Mouse (Mus musculus) embryonic facial prominence, embryonic 10.5 days (tissue): ENCODE data around the gene Rab9. TPM values are rescaled to one million over a fixed set of nuclear protein-coding genes. Genes with fewer than 3 reads are reported as not detected.

Experiments used
- DNase-seq: peaks from one replicate; pipeline ENCODE4 v3.0.0-alpha.2; 2017; ENCODE audit warnings: low spot score
- H3K27ac ChIP-seq: fragments of 300-500 bp; sonication (generic); replicated peaks from 2 replicates; pipeline ENCODE4 v1.5.1; 2016; ENCODE audit warnings: mild to moderate bottlenecking
- H3K27me3 ChIP-seq: fragments of 300-500 bp; sonication (generic); replicated peaks from 2 replicates; pipeline ENCODE4 v1.6.1; 2016; ENCODE audit warnings: low read depth, mild to moderate bottlenecking; ENCODE audit not compliant: poor library complexity, severe bottlenecking
- H3K36me3 ChIP-seq: fragments of 300-500 bp; sonication (generic); replicated peaks from 2 replicates; pipeline ENCODE4 v1.6.1; 2016; ENCODE audit warnings: mild to moderate bottlenecking, moderate library complexity
- H3K4me1 ChIP-seq: fragments of 300-500 bp; sonication (generic); 2 replicates; pipeline ENCODE4 v1.6.1; 2016
- H3K4me3 ChIP-seq: fragments of 300-500 bp; sonication (generic); 2 replicates; pipeline ENCODE4 v1.5.1; 2016; ENCODE audit warnings: mild to moderate bottlenecking, moderate library complexity
- H3K9me3 ChIP-seq: fragments of 300-500 bp; sonication (generic); 2 replicates; pipeline ENCODE4 v1.6.1; 2016; ENCODE audit warnings: mild to moderate bottlenecking
- WGBS: fragments of 180-500 bp; shearing (Covaris S2); methylation state at CpG from one replicate; pipeline ENCODE4 v1.1.7; 2016; 5-methylcytosine and 5-hydroxymethylcytosine counted together
- polyA plus RNA-seq: library from polyadenylated mRNA; unstranded; fragments of >200 nt; fragmentation: Nextera tagmentation; extraction: Ambion mirVana; gene quantifications from 2 replicates; pipeline ENCODE4 v1.2.1, GENCODE M21; 2016

Gene Rab9
- polyA plus RNA-seq, 1 experiment from 2014 or later: 45.7 TPM

GRCm38 (mm10) chrX:166440036-166440615, 39.5 kb downstream of the Rab9 start, which contains the start of gene Trappc2:
Gene Trappc2, plus strand, starts transcription at chrX:166440574.
- 19% methylated on average over 36 of the region's 36 CpGs for WGBS
- H3K4me3 ChIP-seq: peak within 1 kb of the TSS; percentile 68
- H3K36me3 ChIP-seq: no peaks in the 10 kb centered on the region
- no peaks in the 10 kb centered on the region for H3K9me3 ChIP-seq
- H3K27me3 ChIP-seq: peaks cover 95% of the 10 kb centered on the region
- H3K4me1 ChIP-seq: peaks cover 4% of the 10 kb centered on the region; the same call in 1 of the 2 replicates
- no peak for DNase-seq
- peak within 1 kb of the TSS; percentile 90 for H3K27ac ChIP-seq

GRCm38 (mm10) chrX:166434812-166435211, 44.9 kb downstream of the Rab9 start:
- no peaks in the 10 kb centered on the region; the same call in 1 of the 2 replicates for H3K36me3 ChIP-seq
- no peak overlapping the region for H3K27ac ChIP-seq
- H3K27me3 ChIP-seq: peaks cover 64% of the 10 kb centered on the region
- H3K4me1 ChIP-seq: no peaks in the 10 kb centered on the region
- DNase-seq: no peak
- H3K4me3 ChIP-seq: no peak overlapping the region
- H3K9me3 ChIP-seq: no peaks in the 10 kb centered on the region
- WGBS: 64% methylated on average over 2 of the region's 2 CpGs

GRCm38 (mm10) chrX:166416196-166416595, 63.5 kb downstream of the Rab9 start:
- H3K4me3 ChIP-seq: no peak overlapping the region
- 92% methylated on average over 6 of the region's 6 CpGs for WGBS
- H3K36me3 ChIP-seq: peaks cover 5% of the 10 kb centered on the region; the same call in 1 of the 2 replicates
- H3K27ac ChIP-seq: no peak overlapping the region
- H3K4me1 ChIP-seq: no peaks in the 10 kb centered on the region
- H3K9me3 ChIP-seq: no peaks in the 10 kb centered on the region
- H3K27me3 ChIP-seq: peaks cover 22% of the 10 kb centered on the region
- DNase-seq: peak; percentile 18

- peaks cover 81% of the 10 kb centered on the region for H3K27me3 ChIP-seq
- no peak for DNase-seq
- no peak overlapping the region for H3K27ac ChIP-seq
- no peaks in the 10 kb centered on the region for H3K4me1 ChIP-seq
- no peak overlapping the region for H3K4me3 ChIP-seq
- H3K36me3 ChIP-seq: peaks cover 36% of the 10 kb centered on the region
- no peaks in the 10 kb centered on the region for H3K9me3 ChIP-seq
Observed at GRCm38 (mm10) chrX:166407865-166408264, 71.8 kb downstream of the Rab9 start.

Other genes starting within 250 kb of the Rab9 start
- gene Gpm6b, start 241.0 kb downstream of the Rab9 start, polyA plus RNA-seq: 27.1 and 32.0 TPM in 2 replicates
- 23.1 and 25.0 TPM in 2 replicates for gene Trappc2, start 39.3 kb downstream of the Rab9 start, polyA plus RNA-seq
- 6.4 and 6.5 TPM in 2 replicates for gene Ofd1, start 39.2 kb downstream of the Rab9 start, polyA plus RNA-seq
- gene Tceanc, start 38.7 kb upstream of the Rab9 start, polyA plus RNA-seq: 10.0 and 11.0 TPM in 2 replicates
- gene Egfl6, start 105.9 kb upstream of the Rab9 start, polyA plus RNA-seq: 2.9 and 3.6 TPM in 2 replicates